ENCODE assay signal across 9 mouse cellular contexts in genomic region chr3:27467505-27468020, GRCm38 (mm10).
A peak's percentile ranks its signal among the peaks of the same experiment; 100 is the strongest.
DNase-seq lines count a peak whose midpoint lies in the region; ATAC-seq and TF ChIP-seq lines count a peak whose summit lies in the region.
"Had no signal": no experiment of that assay in that cellular context is flagged by ENCODE, and none has a peak within 500 bp of the region (broad histone marks: within the 10 kb centered on the region; RNA-seq: fewer than 3 reads in every experiment).

No protein-coding gene starts in this region.

- H3K27ac ChIP-seq in midbrain, postnatal 0 days (ENCODE audit: low read depth, low read length), result no peak overlapping the region
- no peak overlapping the region for H3K27ac ChIP-seq in midbrain, embryonic 15.5 days
- no peak overlapping the region for H3K27ac ChIP-seq in forebrain, embryonic 13.5 days
- no peak overlapping the region for H3K27ac ChIP-seq in midbrain, embryonic 10.5 days (replicated peaks)

- peak; percentile 46 for TF ChIP-seq CTCF in midbrain, postnatal 0 days (IDR thresholded peaks at IDR 0.05)

- H3K9ac ChIP-seq in midbrain, postnatal 0 days (replicated peaks; ENCODE audit: low read length, poor library complexity, severe bottlenecking), result no peak overlapping the region
- no peak overlapping the region for H3K9ac ChIP-seq in midbrain, embryonic 15.5 days
- no peak overlapping the region for H3K9ac ChIP-seq in forebrain, embryonic 13.5 days

- H3K4me1 ChIP-seq in midbrain, postnatal 0 days (ENCODE audit: insufficient read depth, low read length), result no peaks in the 10 kb centered on the region
- H3K4me1 ChIP-seq in midbrain, embryonic 15.5 days, result no peaks in the 10 kb centered on the region
- H3K4me1 ChIP-seq in forebrain, embryonic 13.5 days, result no peaks in the 10 kb centered on the region
- H3K4me1 ChIP-seq in midbrain, embryonic 10.5 days, result no peaks in the 10 kb centered on the region

- H3K9me3 ChIP-seq in midbrain, postnatal 0 days (ENCODE audit: low read length), result no peaks in the 10 kb centered on the region
- H3K9me3 ChIP-seq in midbrain, embryonic 15.5 days, result no peaks in the 10 kb centered on the region
- no peaks in the 10 kb centered on the region for H3K9me3 ChIP-seq in forebrain, embryonic 13.5 days (replicated peaks)
- no peaks in the 10 kb centered on the region for H3K9me3 ChIP-seq in midbrain, embryonic 10.5 days (replicated peaks)

- intact Hi-C loops in heart, postnatal 10 days (cut with DNase I), result loop anchor here (5.0 kb wide), 4 partner anchors 215 to 395 kb away; partner anchors contain the start of gene Nceh1

- DNase-seq in heart, adult 11 months, result peak; percentile 88
- DNase-seq in heart, adult 9 months (ENCODE audit: low spot score in 2 of 2), result no peak
- DNase-seq in midbrain, postnatal 0 days (ENCODE audit: low spot score), result no peak
- DNase-seq in heart, postnatal 10 days, result peak; percentile 53 to 70
- DNase-seq in thymus, postnatal 14 days, result peak; percentile 76
- no peak for DNase-seq in midbrain, embryonic 10.5 days (ENCODE audit: low spot score)

- 0 out of 2 replicates have a peak, but pooled peaks cover 4% of the 10 kb centered on the region for H3K36me3 ChIP-seq in midbrain, postnatal 0 days (ENCODE audit: insufficient read depth, low read length)
- H3K36me3 ChIP-seq in midbrain, embryonic 15.5 days (replicated peaks), result no peaks in the 10 kb centered on the region
- 0 out of 2 replicates have a peak, but pooled peaks cover 5% of the 10 kb centered on the region for H3K36me3 ChIP-seq in forebrain, embryonic 13.5 days (ENCODE audit: poor library complexity, severe bottlenecking)
- H3K36me3 ChIP-seq in midbrain, embryonic 10.5 days, result peaks cover 53% of the 10 kb centered on the region

- no peak for ATAC-seq in midbrain, postnatal 0 days (ENCODE audit: low FRiP score)
- ATAC-seq in midbrain, embryonic 15.5 days (replicated peaks), result no peak
- no peak for ATAC-seq in forebrain, embryonic 13.5 days

- WGBS in midbrain, postnatal 0 days, result 80% methylated on average over 11 of the region's 11 CpGs
- WGBS in midbrain, embryonic 15.5 days, result 84% methylated on average over 11 of the region's 11 CpGs
- WGBS in forebrain, embryonic 13.5 days, result 84% methylated on average over 11 of the region's 11 CpGs
- WGBS in midbrain, embryonic 10.5 days, result 87% methylated on average over 11 of the region's 11 CpGs

- H3K4me2 ChIP-seq in midbrain, postnatal 0 days (ENCODE audit: low read depth, low read length, poor library complexity, severe bottlenecking), result no peak overlapping the region
- H3K4me2 ChIP-seq in midbrain, embryonic 15.5 days, result no peak overlapping the region
- H3K4me2 ChIP-seq in forebrain, embryonic 13.5 days, result no peak overlapping the region

- H3K27me3 ChIP-seq in midbrain, postnatal 0 days (ENCODE audit: insufficient read depth, low read length), result no peaks in the 10 kb centered on the region
- H3K27me3 ChIP-seq in midbrain, embryonic 15.5 days (replicated peaks), result no peaks in the 10 kb centered on the region
- no peaks in the 10 kb centered on the region for H3K27me3 ChIP-seq in forebrain, embryonic 13.5 days
- no peaks in the 10 kb centered on the region for H3K27me3 ChIP-seq in midbrain, embryonic 10.5 days (ENCODE audit: low read depth, poor library complexity, severe bottlenecking)

- H3K4me3 ChIP-seq in midbrain, postnatal 0 days (ENCODE audit: low read depth, low read length), result no peak overlapping the region
- H3K4me3 ChIP-seq in midbrain, embryonic 15.5 days, result no peak overlapping the region
- H3K4me3 ChIP-seq in forebrain, embryonic 13.5 days, result no peak overlapping the region
- H3K4me3 ChIP-seq in midbrain, embryonic 10.5 days, result no peak overlapping the region
- H3K4me3 ChIP-seq: myocyte had no signal

Comparison
In these comparisons a context has a peak if more than half of its experiments do, and no peak if none do; other contexts are left out.
1. DNase-seq: peak in heart, adult 11 months (single experiment), heart, postnatal 10 days (2 of 2) and thymus, postnatal 14 days (single experiment); none in heart, adult 9 months (0 of 2), midbrain, postnatal 0 days (single experiment) and midbrain, embryonic 10.5 days (single experiment).